Mouse (Mus musculus): ENCODE results near the gene Scn3a. TPM values are rescaled to one million over a fixed set of nuclear protein-coding genes. Genes with fewer than 3 reads are reported as not detected.

Scn3a gene
- total and polyA plus RNA-seq, 2 experiments from 2014 or later: 51.7 to 97.5 TPM

- H3K4me2 ChIP-seq (ENCODE audit: low read depth, low read length, poor library complexity, severe bottlenecking): no peak overlapping the region
- H3K27ac ChIP-seq (ENCODE audit: low read depth, low read length): no peak overlapping the region
- no peak for TF ChIP-seq CTCF (IDR thresholded peaks at IDR 0.05)
- no peak overlapping the region for H3K4me3 ChIP-seq (ENCODE audit: low read depth, low read length)
- H3K9me3 ChIP-seq (ENCODE audit: low read length): no peaks in the 10 kb centered on the region
- DNase-seq (ENCODE audit: low spot score) (no peak), ATAC-seq (ENCODE audit: low FRiP score) (no peak)
- no peaks in the 10 kb centered on the region for H3K27me3 ChIP-seq (ENCODE audit: insufficient read depth, low read length)
- no peaks in the 10 kb centered on the region for H3K4me1 ChIP-seq (ENCODE audit: insufficient read depth, low read length)
- no peak overlapping the region for H3K9ac ChIP-seq (replicated peaks; ENCODE audit: low read length, poor library complexity, severe bottlenecking)
- H3K36me3 ChIP-seq (ENCODE audit: insufficient read depth, low read length): peaks cover 7% of the 10 kb centered on the region
- 79% methylated on average over 10 of the region's 10 CpGs for WGBS
Observed at GRCm38 (mm10) chr2:65532127-65532854, 35.1 kb downstream of the Scn3a start.

GRCm38 (mm10) chr2:65529148-65529547, 38.3 kb downstream of the Scn3a start:
- Histone ChIP-seq H3K4me3 (ENCODE audit: low read depth, low read length) (no peak overlapping the region), H3K4me2 (ENCODE audit: low read depth, low read length, poor library complexity, severe bottlenecking) (no peak overlapping the region), H3K27me3 (ENCODE audit: insufficient read depth, low read length) (no peaks in the 10 kb centered on the region), H3K9me3 (ENCODE audit: low read length) (no peaks in the 10 kb centered on the region), H3K4me1 (ENCODE audit: insufficient read depth, low read length) (no peaks in the 10 kb centered on the region), H3K9ac (replicated peaks; ENCODE audit: low read length, poor library complexity, severe bottlenecking) (no peak overlapping the region), H3K36me3 (ENCODE audit: insufficient read depth, low read length) (peaks cover 9% of the 10 kb centered on the region; the same call in 1 of the 2 replicates), H3K27ac (ENCODE audit: low read depth, low read length) (no peak overlapping the region)
- DNase-seq (ENCODE audit: low spot score) (no peak), ATAC-seq (ENCODE audit: low FRiP score) (no peak)
- no peak for TF ChIP-seq CTCF (IDR thresholded peaks at IDR 0.05)
- 41% methylated on average over 5 of the region's 5 CpGs for WGBS

- ATAC-seq (ENCODE audit: low FRiP score) (no peak), DNase-seq (ENCODE audit: low spot score) (no peak)
- Histone ChIP-seq H3K9me3 (ENCODE audit: low read length) (no peaks in the 10 kb centered on the region), H3K9ac (replicated peaks; ENCODE audit: low read length, poor library complexity, severe bottlenecking) (no peak overlapping the region), H3K27ac (ENCODE audit: low read depth, low read length) (no peak overlapping the region), H3K4me2 (ENCODE audit: low read depth, low read length, poor library complexity, severe bottlenecking) (no peak overlapping the region), H3K27me3 (ENCODE audit: insufficient read depth, low read length) (no peaks in the 10 kb centered on the region), H3K4me3 (ENCODE audit: low read depth, low read length) (no peak overlapping the region), H3K4me1 (ENCODE audit: insufficient read depth, low read length) (no peaks in the 10 kb centered on the region), H3K36me3 (ENCODE audit: insufficient read depth, low read length) (peaks cover 7% of the 10 kb centered on the region; the same call in 1 of the 2 replicates)
- 78% methylated on average over 6 of the region's 6 CpGs for WGBS
- TF ChIP-seq CTCF (IDR thresholded peaks at IDR 0.05): no peak
Observed at GRCm38 (mm10) chr2:65516703-65517102, 50.7 kb downstream of the Scn3a start.

GRCm38 (mm10) chr2:65508217-65508616, 59.2 kb downstream of the Scn3a start:
- no peak for TF ChIP-seq CTCF (IDR thresholded peaks at IDR 0.05)
- no peak overlapping the region for H3K4me3 ChIP-seq (ENCODE audit: low read depth, low read length)
- H3K9me3 ChIP-seq (ENCODE audit: low read length): no peaks in the 10 kb centered on the region
- H3K4me2 ChIP-seq (ENCODE audit: low read depth, low read length, poor library complexity, severe bottlenecking): no peak overlapping the region
- no peaks in the 10 kb centered on the region for H3K4me1 ChIP-seq (ENCODE audit: insufficient read depth, low read length)
- H3K27ac ChIP-seq (ENCODE audit: low read depth, low read length): no peak overlapping the region
- no peak overlapping the region for H3K9ac ChIP-seq (replicated peaks; ENCODE audit: low read length, poor library complexity, severe bottlenecking)
- ATAC-seq (ENCODE audit: low FRiP score) (no peak), DNase-seq (ENCODE audit: low spot score) (no peak)
- no peaks in the 10 kb centered on the region for H3K27me3 ChIP-seq (ENCODE audit: insufficient read depth, low read length)
- WGBS: 86% methylated on average over 12 of the region's 12 CpGs
- peaks cover 11% of the 10 kb centered on the region; the same call in 1 of the 2 replicates for H3K36me3 ChIP-seq (ENCODE audit: insufficient read depth, low read length)

- no peak for ATAC-seq (ENCODE audit: low FRiP score)
Observed at GRCm38 (mm10) chr2:65490450-65490849, 77.0 kb downstream of the Scn3a start.

GRCm38 (mm10) chr2:65483434-65483833, 84.0 kb downstream of the Scn3a start:
- Histone ChIP-seq H3K4me3 (ENCODE audit: low read depth, low read length) (no peak overlapping the region), H3K4me2 (ENCODE audit: low read depth, low read length, poor library complexity, severe bottlenecking) (no peak overlapping the region), H3K27me3 (ENCODE audit: insufficient read depth, low read length) (no peaks in the 10 kb centered on the region), H3K9ac (replicated peaks; ENCODE audit: low read length, poor library complexity, severe bottlenecking) (no peak overlapping the region), H3K27ac (ENCODE audit: low read depth, low read length) (no peak overlapping the region), H3K36me3 (ENCODE audit: insufficient read depth, low read length) (peaks cover 5% of the 10 kb centered on the region; the same call in 1 of the 2 replicates), H3K9me3 (ENCODE audit: low read length) (no peaks in the 10 kb centered on the region), H3K4me1 (ENCODE audit: insufficient read depth, low read length) (no peaks in the 10 kb centered on the region)
- TF ChIP-seq CTCF (IDR thresholded peaks at IDR 0.05): no peak
- no peak for DNase-seq (ENCODE audit: low spot score)
- no peak for ATAC-seq (ENCODE audit: low FRiP score)
- WGBS: 88% methylated on average over 3 of the region's 3 CpGs

More at GRCm38 (mm10) chr2:65490450-65490849, 77.0 kb downstream of the Scn3a start:
- TF ChIP-seq CTCF (IDR thresholded peaks at IDR 0.05): no peak
- H3K4me3 ChIP-seq (ENCODE audit: low read depth, low read length): no peak overlapping the region
- no peaks in the 10 kb centered on the region for H3K27me3 ChIP-seq (ENCODE audit: insufficient read depth, low read length)
- H3K4me1 ChIP-seq (ENCODE audit: insufficient read depth, low read length): no peaks in the 10 kb centered on the region
- no peak overlapping the region for H3K27ac ChIP-seq (ENCODE audit: low read depth, low read length)
- no peak for DNase-seq (ENCODE audit: low spot score)
- no peaks in the 10 kb centered on the region for H3K9me3 ChIP-seq (ENCODE audit: low read length)
- H3K9ac ChIP-seq (replicated peaks; ENCODE audit: low read length, poor library complexity, severe bottlenecking): no peak overlapping the region
- peaks cover 12% of the 10 kb centered on the region; the same call in 1 of the 2 replicates for H3K36me3 ChIP-seq (ENCODE audit: insufficient read depth, low read length)
- H3K4me2 ChIP-seq (ENCODE audit: low read depth, low read length, poor library complexity, severe bottlenecking): no peak overlapping the region
- WGBS: 78% methylated on average over 9 of the region's 9 CpGs

Measured in midbrain, postnatal 0 days (tissue).